Mouse (Mus musculus): ENCODE data around the gene A730071L15Rik. TPM values are rescaled to one million over a fixed set of nuclear protein-coding genes. Genes with fewer than 3 reads are reported as not detected.

Gene A730071L15Rik
- polyA plus RNA-seq, 1 experiment from 2014 or later = 0.11 TPM

GRCm38 (mm10) chr11:6196780-6197179 lies 3.0 kb upstream of the A730071L15Rik start:
- Histone ChIP-seq H3K9ac (ENCODE audit: low read depth, low read length) (no peak overlapping the region), H3K27me3 (replicated peaks; ENCODE audit: control insufficient read depth, insufficient read depth, low read length) (no peaks in the 10 kb centered on the region), H3K27ac (ENCODE audit: low read depth, low read length) (no peak overlapping the region), H3K4me2 (no peak overlapping the region), H3K36me3 (ENCODE audit: control insufficient read depth, insufficient read depth, low read length) (peaks cover 5% of the 10 kb centered on the region; the same call in 1 of the 2 replicates), H3K4me1 (replicated peaks; ENCODE audit: control insufficient read depth, insufficient read depth, low read length) (peaks cover 15% of the 10 kb centered on the region), H3K4me3 (ENCODE audit: low read depth, low read length) (no peak overlapping the region), H3K9me3 (ENCODE audit: control insufficient read depth, low read length) (no peaks in the 10 kb centered on the region)
- WGBS = 79% methylated on average over 8 of the region's 8 CpGs
- ATAC-seq (replicated peaks; ENCODE audit: low FRiP score) (no peak), DNase-seq (ENCODE audit: low spot score) (no peak)

GRCm38 (mm10) chr11:6198449-6198848 lies 1.4 kb upstream of the A730071L15Rik start:
- Histone ChIP-seq H3K4me2 (peak overlapping the region; percentile 79), H3K4me1 (replicated peaks; ENCODE audit: control insufficient read depth, insufficient read depth, low read length) (peaks cover 12% of the 10 kb centered on the region), H3K36me3 (ENCODE audit: control insufficient read depth, insufficient read depth, low read length) (no peaks in the 10 kb centered on the region), H3K27ac (ENCODE audit: low read depth, low read length) (no peak overlapping the region), H3K9me3 (ENCODE audit: control insufficient read depth, low read length) (no peaks in the 10 kb centered on the region), H3K4me3 (ENCODE audit: low read depth, low read length) (peak overlapping the region; percentile 92), H3K9ac (ENCODE audit: low read depth, low read length) (no peak overlapping the region), H3K27me3 (replicated peaks; ENCODE audit: control insufficient read depth, insufficient read depth, low read length) (no peaks in the 10 kb centered on the region)
- 81% methylated on average over 4 of the region's 4 CpGs for WGBS
- ATAC-seq (replicated peaks; ENCODE audit: low FRiP score) = no peak
- no peak for DNase-seq (ENCODE audit: low spot score)

GRCm38 (mm10) chr11:6200087-6200569 lies 299 bp downstream of the A730071L15Rik start, which contains the start of gene Nudcd3:
Gene Nudcd3 (minus strand): TSS chr11:6200415.
- WGBS = under 1% methylated on average over 39 of the region's 39 CpGs
- peak; percentile 92 for DNase-seq (ENCODE audit: low spot score)
- Histone ChIP-seq H3K36me3 (ENCODE audit: control insufficient read depth, insufficient read depth, low read length) (no peaks in the 10 kb centered on the region), H3K4me1 (replicated peaks; ENCODE audit: control insufficient read depth, insufficient read depth, low read length) (peaks cover 12% of the 10 kb centered on the region), H3K27ac (ENCODE audit: low read depth, low read length) (peak within 1 kb of the TSS; percentile 94), H3K4me3 (ENCODE audit: low read depth, low read length) (peak within 1 kb of the TSS; percentile 92), H3K9me3 (ENCODE audit: control insufficient read depth, low read length) (no peaks in the 10 kb centered on the region), H3K27me3 (replicated peaks; ENCODE audit: control insufficient read depth, insufficient read depth, low read length) (no peaks in the 10 kb centered on the region), H3K9ac (ENCODE audit: low read depth, low read length) (peak within 1 kb of the TSS; percentile 92), H3K4me2 (peak within 1 kb of the TSS; percentile 79)
- ATAC-seq (replicated peaks; ENCODE audit: low FRiP score) = peak; percentile 94

GRCm38 (mm10) chr11:6200570-6200969 lies 741 bp downstream of the A730071L15Rik start:
- Histone ChIP-seq H3K27me3 (replicated peaks; ENCODE audit: control insufficient read depth, insufficient read depth, low read length) (no peaks in the 10 kb centered on the region), H3K9ac (ENCODE audit: low read depth, low read length) (peak overlapping the region; percentile 92), H3K4me1 (replicated peaks; ENCODE audit: control insufficient read depth, insufficient read depth, low read length) (peaks cover 12% of the 10 kb centered on the region), H3K36me3 (ENCODE audit: control insufficient read depth, insufficient read depth, low read length) (no peaks in the 10 kb centered on the region), H3K27ac (ENCODE audit: low read depth, low read length) (peak overlapping the region; percentile 94; the same call in 1 of the 2 replicates), H3K4me2 (peak overlapping the region; percentile 79), H3K9me3 (ENCODE audit: control insufficient read depth, low read length) (no peaks in the 10 kb centered on the region), H3K4me3 (ENCODE audit: low read depth, low read length) (peak overlapping the region; percentile 92)
- ATAC-seq (replicated peaks; ENCODE audit: low FRiP score) (no peak), DNase-seq (ENCODE audit: low spot score) (no peak)
- 21% methylated on average over 9 of the region's 9 CpGs for WGBS

GRCm38 (mm10) chr11:6207090-6207489 lies 7.3 kb downstream of the A730071L15Rik start:
- 76% methylated on average over 2 of the region's 2 CpGs for WGBS

GRCm38 (mm10) chr11:6208158-6208557 lies 8.3 kb downstream of the A730071L15Rik start:
- H3K9ac ChIP-seq (ENCODE audit: low read depth, low read length) = no peak overlapping the region
- H3K9me3 ChIP-seq (ENCODE audit: control insufficient read depth, low read length) = peaks cover 3% of the 10 kb centered on the region; the same call in 1 of the 2 replicates
- H3K36me3 ChIP-seq (ENCODE audit: control insufficient read depth, insufficient read depth, low read length) = no peaks in the 10 kb centered on the region
- DNase-seq (ENCODE audit: low spot score) (no peak), ATAC-seq (replicated peaks; ENCODE audit: low FRiP score) (no peak)
- H3K4me2 ChIP-seq = no peak overlapping the region
- H3K4me3 ChIP-seq (ENCODE audit: low read depth, low read length) = no peak overlapping the region
- no peaks in the 10 kb centered on the region for H3K27me3 ChIP-seq (replicated peaks; ENCODE audit: control insufficient read depth, insufficient read depth, low read length)
- H3K27ac ChIP-seq (ENCODE audit: low read depth, low read length) = no peak overlapping the region
- 83% methylated on average over 1 of the region's 1 CpGs for WGBS
- H3K4me1 ChIP-seq (replicated peaks; ENCODE audit: control insufficient read depth, insufficient read depth, low read length) = no peaks in the 10 kb centered on the region

More at GRCm38 (mm10) chr11:6207090-6207489, 7.3 kb downstream of the A730071L15Rik start:
- Histone ChIP-seq H3K4me2 (no peak overlapping the region), H3K27ac (ENCODE audit: low read depth, low read length) (no peak overlapping the region), H3K27me3 (replicated peaks; ENCODE audit: control insufficient read depth, insufficient read depth, low read length) (no peaks in the 10 kb centered on the region), H3K9ac (ENCODE audit: low read depth, low read length) (no peak overlapping the region), H3K9me3 (ENCODE audit: control insufficient read depth, low read length) (peaks cover 3% of the 10 kb centered on the region; the same call in 1 of the 2 replicates), H3K4me3 (ENCODE audit: low read depth, low read length) (no peak overlapping the region), H3K4me1 (replicated peaks; ENCODE audit: control insufficient read depth, insufficient read depth, low read length) (no peaks in the 10 kb centered on the region), H3K36me3 (ENCODE audit: control insufficient read depth, insufficient read depth, low read length) (no peaks in the 10 kb centered on the region)
- ATAC-seq (replicated peaks; ENCODE audit: low FRiP score) = no peak
- no peak for DNase-seq (ENCODE audit: low spot score)

- no peaks in the 10 kb centered on the region for H3K27me3 ChIP-seq (replicated peaks; ENCODE audit: control insufficient read depth, insufficient read depth, low read length)
- 63% methylated on average over 3 of the region's 3 CpGs for WGBS
- H3K9me3 ChIP-seq (ENCODE audit: control insufficient read depth, low read length) = no peaks in the 10 kb centered on the region
- H3K4me3 ChIP-seq (ENCODE audit: low read depth, low read length) = no peak overlapping the region
- no peak overlapping the region for H3K9ac ChIP-seq (ENCODE audit: low read depth, low read length)
- no peak overlapping the region for H3K27ac ChIP-seq (ENCODE audit: low read depth, low read length)
- no peaks in the 10 kb centered on the region for H3K4me1 ChIP-seq (replicated peaks; ENCODE audit: control insufficient read depth, insufficient read depth, low read length)
- ATAC-seq (replicated peaks; ENCODE audit: low FRiP score) = no peak
- DNase-seq (ENCODE audit: low spot score) = no peak
- H3K4me2 ChIP-seq = no peak overlapping the region
- no peaks in the 10 kb centered on the region for H3K36me3 ChIP-seq (ENCODE audit: control insufficient read depth, insufficient read depth, low read length)
These were observed 17.0 kb downstream of the A730071L15Rik start for GRCm38 (mm10) chr11:6216834-6217233.

- Histone ChIP-seq H3K36me3 (ENCODE audit: control insufficient read depth, insufficient read depth, low read length) (no peaks in the 10 kb centered on the region), H3K9ac (ENCODE audit: low read depth, low read length) (no peak overlapping the region), H3K4me1 (replicated peaks; ENCODE audit: control insufficient read depth, insufficient read depth, low read length) (no peaks in the 10 kb centered on the region), H3K9me3 (ENCODE audit: control insufficient read depth, low read length) (no peaks in the 10 kb centered on the region), H3K27me3 (replicated peaks; ENCODE audit: control insufficient read depth, insufficient read depth, low read length) (no peaks in the 10 kb centered on the region), H3K4me3 (ENCODE audit: low read depth, low read length) (no peak overlapping the region), H3K4me2 (no peak overlapping the region), H3K27ac (ENCODE audit: low read depth, low read length) (no peak overlapping the region)
- no peak for ATAC-seq (replicated peaks; ENCODE audit: low FRiP score)
- WGBS = 66% methylated on average over 11 of the region's 11 CpGs
- DNase-seq (ENCODE audit: low spot score) = no peak
These were observed 18.5 kb downstream of the A730071L15Rik start for GRCm38 (mm10) chr11:6218189-6218896.

GRCm38 (mm10) chr11:6219967-6220366 lies 20.1 kb downstream of the A730071L15Rik start:
- no peak overlapping the region for H3K4me2 ChIP-seq
- H3K27ac ChIP-seq (ENCODE audit: low read depth, low read length) = no peak overlapping the region
- peaks cover 2% of the 10 kb centered on the region; the same call in 1 of the 2 replicates for H3K27me3 ChIP-seq (replicated peaks; ENCODE audit: control insufficient read depth, insufficient read depth, low read length)
- no peak overlapping the region for H3K9ac ChIP-seq (ENCODE audit: low read depth, low read length)
- no peaks in the 10 kb centered on the region for H3K4me1 ChIP-seq (replicated peaks; ENCODE audit: control insufficient read depth, insufficient read depth, low read length)
- no peaks in the 10 kb centered on the region for H3K9me3 ChIP-seq (ENCODE audit: control insufficient read depth, low read length)
- ATAC-seq (replicated peaks; ENCODE audit: low FRiP score) = no peak
- H3K36me3 ChIP-seq (ENCODE audit: control insufficient read depth, insufficient read depth, low read length) = no peaks in the 10 kb centered on the region
- no peak for DNase-seq (ENCODE audit: low spot score)
- WGBS = 89% methylated on average over 6 of the region's 6 CpGs
- H3K4me3 ChIP-seq (ENCODE audit: low read depth, low read length) = no peak overlapping the region

All from liver, embryonic 11.5 days (tissue).